Comparison of ENCODE assay signal across 20 mouse cellular contexts in the genomic region with DNA sequence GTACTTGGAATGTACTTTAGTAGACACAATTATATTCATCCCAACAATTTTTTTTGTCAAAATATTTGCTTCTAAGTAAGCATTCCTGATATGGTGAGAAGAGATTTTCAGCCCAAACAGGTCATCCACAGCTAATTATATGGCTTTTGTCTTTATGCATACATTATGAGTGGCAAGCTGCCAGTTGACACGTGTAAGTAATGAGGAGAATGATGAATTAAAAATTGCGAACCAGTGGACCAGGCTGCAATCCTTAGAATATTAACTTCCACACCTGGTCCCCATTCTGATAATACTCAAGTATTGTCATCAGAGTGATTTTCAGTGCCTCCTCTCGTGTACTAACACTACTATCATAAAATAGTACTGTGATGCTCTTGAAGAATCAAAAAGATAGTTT.
"Had no signal": no experiment of that assay in that cellular context is flagged by ENCODE, and none has a peak within 500 bp of the region (broad histone marks: within the 10 kb centered on the region; RNA-seq: fewer than 3 reads in every experiment).

No protein-coding gene starts in this region.

- DNase-seq: kidney, adult 18-20 months; kidney, adult 9 months; kidney, postnatal 14 days; kidney, postnatal 4 days; left cerebral cortex, postnatal 4 days; liver, postnatal 0 days; lung, embryonic 14.5 days; right cerebral cortex, postnatal 25 days; spleen, adult 18-20 months; thymus, postnatal 25 days had no signal

- H3K9me3 ChIP-seq: limb, embryonic 12.5 days; limb, embryonic 15.5 days; midbrain, embryonic 13.5 days; neural tube, embryonic 13.5 days; stomach, embryonic 15.5 days had no signal

- H3K4me1 ChIP-seq: limb, embryonic 12.5 days; limb, embryonic 15.5 days; midbrain, embryonic 13.5 days; neural tube, embryonic 13.5 days; stomach, embryonic 15.5 days had no signal

- H3K4me3 ChIP-seq: limb, embryonic 12.5 days; limb, embryonic 15.5 days; midbrain, embryonic 13.5 days; myocyte; neural tube, embryonic 13.5 days; stomach, embryonic 15.5 days had no signal

- H3K27me3 ChIP-seq: limb, embryonic 12.5 days; limb, embryonic 15.5 days; midbrain, embryonic 13.5 days; neural tube, embryonic 13.5 days; stomach, embryonic 15.5 days had no signal

- H3K9ac ChIP-seq: limb, embryonic 12.5 days; limb, embryonic 15.5 days; liver, embryonic 14.5 days; liver, postnatal 0 days; lung, embryonic 14.5 days; midbrain, embryonic 13.5 days; neural tube, embryonic 13.5 days; stomach, embryonic 15.5 days had no signal

- H3K4me2 ChIP-seq: limb, embryonic 12.5 days; limb, embryonic 15.5 days; liver, embryonic 11.5 days; lung, embryonic 14.5 days; midbrain, embryonic 13.5 days; neural tube, embryonic 13.5 days; stomach, embryonic 15.5 days had no signal

- H3K27ac ChIP-seq: limb, embryonic 12.5 days; limb, embryonic 15.5 days; liver, embryonic 14.5 days; macrophage; midbrain, embryonic 13.5 days; neural tube, embryonic 13.5 days; stomach, embryonic 15.5 days had no signal

- ATAC-seq: liver, postnatal 0 days; lung, postnatal 0 days; midbrain, embryonic 13.5 days had no signal

- H3K36me3 ChIP-seq: limb, embryonic 12.5 days; limb, embryonic 15.5 days; midbrain, embryonic 13.5 days; neural tube, embryonic 13.5 days; stomach, embryonic 15.5 days had no signal
